Mouse (Mus musculus) small intestine, adult 2 months (tissue): Measurements from ENCODE around the gene Acot7.

Experiments
- CTCF ChIP-seq: fragments of 200-500 bp; IDR thresholded peaks from 2 replicates; pipeline ENCODE4 v1.5.1; 2012; ENCODE audit warnings: low read depth, mild to moderate bottlenecking, control low read depth, inconsistent platforms, low read length, moderate library complexity, mixed read lengths; ENCODE audit not compliant: insufficient replicate concordance, insufficient read length; ENCODE audit errors: extremely low read depth
- POLR2A ChIP-seq: fragments of 200-500 bp; IDR thresholded peaks from 2 replicates; pipeline ENCODE4 v1.6.1; 2012; ENCODE audit warnings: low read depth, mild to moderate bottlenecking, control low read depth, inconsistent platforms, low read length, moderate library complexity

DNA sequence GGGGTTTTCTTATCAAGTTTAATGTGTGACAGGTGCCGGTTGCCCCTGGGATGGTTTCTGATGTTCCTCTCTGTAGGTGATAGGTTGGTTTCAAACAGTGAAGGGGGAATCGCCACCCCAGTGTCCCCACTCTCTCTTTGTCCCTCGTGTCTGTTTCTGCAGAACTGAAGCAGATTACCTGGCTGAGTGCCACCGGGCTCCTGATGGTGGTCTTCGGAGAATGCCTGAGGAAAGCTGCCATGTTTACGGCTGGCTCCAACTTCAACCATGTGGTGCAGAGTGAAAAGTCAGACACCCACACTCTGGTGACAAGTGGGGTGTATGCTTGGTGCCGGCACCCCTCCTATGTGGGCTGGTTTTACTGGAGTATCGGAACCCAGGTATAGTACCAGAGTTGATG, 122.4 kb downstream of the Acot7 start:
- TF ChIP-seq POLR2A (no peak), CTCF (no peak)
